Mouse (Mus musculus) brown adipose tissue, adult 24 weeks (tissue): ENCODE measurements at regions not wholly inside any gene's neighbourhood (a gene's known extent, or its start where the extent isn't known, plus 50 kb on each side); places are given as distances from the start of the nearest gene placed in this dataset.

Source experiments
- H3K27ac ChIP-seq: fragments of 200-500 bp; replicated peaks from 2 replicates; pipeline ENCODE4 v1.5.1; 2012; ENCODE audit warnings: low read depth, mild to moderate bottlenecking, low read length
- H3K4me1 ChIP-seq: fragments of 200-500 bp; 2 replicates; pipeline ENCODE4 v1.6.1; 2012; ENCODE audit warnings: low read length, mixed read lengths; ENCODE audit not compliant: control insufficient read depth, insufficient read depth, insufficient read length
- H3K4me3 ChIP-seq: fragments of 200-500 bp; 2 replicates; pipeline ENCODE4 v1.5.1; 2012; ENCODE audit warnings: low read depth, mild to moderate bottlenecking, low read length, moderate library complexity; ENCODE audit not compliant: insufficient read depth

- Histone ChIP-seq H3K4me3 (no peak overlapping the region), H3K27ac (no peak overlapping the region), H3K4me1 (no peaks in the 10 kb centered on the region)
These were observed 98.8 kb downstream of the S1pr1 start for GRCm38 (mm10) chr3:115615994-115616598.

- Histone ChIP-seq H3K4me1 (no peaks in the 10 kb centered on the region), H3K27ac (no peak overlapping the region), H3K4me3 (no peak overlapping the region)
These were observed 102.0 kb downstream of the S1pr1 start for GRCm38 (mm10) chr3:115612859-115613258.

- H3K4me1 ChIP-seq = no peaks in the 10 kb centered on the region
- H3K27ac ChIP-seq = no peak overlapping the region
These were observed 106.8 kb downstream of the S1pr1 start for GRCm38 (mm10) chr3:115608087-115608486.

GRCm38 (mm10) chr3:115604734-115605279 lies 110.1 kb downstream of the S1pr1 start:
- Histone ChIP-seq H3K27ac (no peak overlapping the region), H3K4me3 (no peak overlapping the region), H3K4me1 (no peaks in the 10 kb centered on the region)

More at GRCm38 (mm10) chr3:115608087-115608486, 106.8 kb downstream of the S1pr1 start:
- no peak overlapping the region for H3K4me3 ChIP-seq

- Histone ChIP-seq H3K4me1 (no peaks in the 10 kb centered on the region), H3K4me3 (no peak overlapping the region), H3K27ac (no peak overlapping the region)
These were observed 110.6 kb downstream of the S1pr1 start for GRCm38 (mm10) chr3:115604267-115604666.

GRCm38 (mm10) chr3:115603803-115604202 lies 111.1 kb downstream of the S1pr1 start:
- no peaks in the 10 kb centered on the region for H3K4me1 ChIP-seq
- no peak overlapping the region for H3K27ac ChIP-seq
- H3K4me3 ChIP-seq = no peak overlapping the region

GRCm38 (mm10) chr3:115599281-115599680 lies 115.6 kb downstream of the S1pr1 start:
- Histone ChIP-seq H3K27ac (no peak overlapping the region), H3K4me1 (no peaks in the 10 kb centered on the region), H3K4me3 (no peak overlapping the region)

GRCm38 (mm10) chr3:115596523-115596922 lies 118.3 kb downstream of the S1pr1 start:
- H3K4me1 ChIP-seq = no peaks in the 10 kb centered on the region
- H3K4me3 ChIP-seq = no peak overlapping the region
- H3K27ac ChIP-seq = no peak overlapping the region

GRCm38 (mm10) chr3:115590716-115591115 lies 124.2 kb downstream of the S1pr1 start:
- H3K4me1 ChIP-seq = no peaks in the 10 kb centered on the region
- H3K4me3 ChIP-seq = no peak overlapping the region
- no peak overlapping the region for H3K27ac ChIP-seq

- H3K27ac ChIP-seq = no peak overlapping the region
- H3K4me1 ChIP-seq = no peaks in the 10 kb centered on the region
- H3K4me3 ChIP-seq = no peak overlapping the region
These were observed 126.3 kb downstream of the S1pr1 start for GRCm38 (mm10) chr3:115588585-115588984.

GRCm38 (mm10) chr3:115580131-115580932 lies 134.5 kb downstream of the S1pr1 start:
- Histone ChIP-seq H3K4me1 (no peaks in the 10 kb centered on the region), H3K4me3 (no peak overlapping the region), H3K27ac (no peak overlapping the region)

GRCm38 (mm10) chr3:115575371-115575770 lies 139.5 kb downstream of the S1pr1 start:
- Histone ChIP-seq H3K4me1 (no peaks in the 10 kb centered on the region), H3K27ac (no peak overlapping the region), H3K4me3 (no peak overlapping the region)

- Histone ChIP-seq H3K4me1 (no peaks in the 10 kb centered on the region), H3K27ac (no peak overlapping the region)
These were observed 152.1 kb downstream of the S1pr1 start for GRCm38 (mm10) chr3:115562735-115563134.

GRCm38 (mm10) chr3:115554809-115555708 lies 159.8 kb downstream of the S1pr1 start:
- Histone ChIP-seq H3K4me3 (no peak overlapping the region), H3K4me1 (no peaks in the 10 kb centered on the region), H3K27ac (no peak overlapping the region)

More at GRCm38 (mm10) chr3:115562735-115563134, 152.1 kb downstream of the S1pr1 start:
- H3K4me3 ChIP-seq = no peak overlapping the region
